Mouse (Mus musculus): ENCODE measurements around the gene March1.
"Not testable (repeated sequence)": the region's sequence is repeated elsewhere in the genome, so short reads cannot be mapped to it uniquely, and the experiment has no call there.

Gene March1

GRCm38 (mm10) chr8:66410080-66410615 lies 792.4 kb downstream of the March1 start:
- in situ Hi-C loops (cut with MseI, MboI): no loop called here

- in situ Hi-C loops (cut with MseI, MboI): no loop called here
Measured at GRCm38 (mm10) chr8:66413101-66413500, 795.4 kb downstream of the March1 start.

- in situ Hi-C loops (cut with MseI, MboI): no loop called here
Measured at GRCm38 (mm10) chr8:66415234-66415633, 797.5 kb downstream of the March1 start.

- in situ Hi-C loops (cut with MseI, MboI): not testable (repeated sequence)
Measured at GRCm38 (mm10) chr8:66417591-66417990, 799.9 kb downstream of the March1 start.

GRCm38 (mm10) chr8:66430639-66431038 lies 812.9 kb downstream of the March1 start:
- in situ Hi-C loops (cut with MseI, MboI): loop anchor here (10.0 to 25.0 kb wide), 2 partner anchors 106 to 1293 kb away; partner anchors contain the start of gene BC030870 (in 2 of the 2)

- in situ Hi-C loops (cut with MseI, MboI): loop anchor here (10.0 to 25.0 kb wide), 2 partner anchors 109 to 1296 kb away; partner anchors contain the start of gene BC030870 (in 2 of the 2)
Measured at GRCm38 (mm10) chr8:66433577-66433976, 815.9 kb downstream of the March1 start.

GRCm38 (mm10) chr8:66436804-66437203 lies 819.1 kb downstream of the March1 start:
- in situ Hi-C loops (cut with MseI, MboI): loop anchor here (10.0 to 25.0 kb wide), 2 partner anchors 112 to 1300 kb away; partner anchors contain the start of gene BC030870 (in 2 of the 2)

- in situ Hi-C loops (cut with MseI, MboI): loop anchor here (10.0 to 25.0 kb wide), 2 partner anchors 113 to 1301 kb away; partner anchors contain the start of gene BC030870 (in 2 of the 2)
Measured at GRCm38 (mm10) chr8:66437929-66438328, 820.2 kb downstream of the March1 start.

- in situ Hi-C loops (cut with MseI, MboI): loop anchor here (10.0 to 25.0 kb wide), 2 partner anchors 114 to 1301 kb away; partner anchors contain the start of gene BC030870 (in 2 of the 2)
Measured at GRCm38 (mm10) chr8:66438468-66438867, 820.8 kb downstream of the March1 start.

GRCm38 (mm10) chr8:66441123-66441522 lies 823.4 kb downstream of the March1 start:
- in situ Hi-C loops (cut with MseI, MboI): loop anchor here (25.0 kb wide), 1 partner anchor 1304 kb away; the partner anchor contains the start of gene BC030870 (in 2 of the 2)

GRCm38 (mm10) chr8:66442778-66443177 lies 825.1 kb downstream of the March1 start:
- in situ Hi-C loops (cut with MseI, MboI): loop anchor here (25.0 kb wide), 1 partner anchor 1305 kb away; the partner anchor contains the start of gene BC030870 (in 2 of the 2)

- in situ Hi-C loops (cut with MseI, MboI): loop anchor here (25.0 kb wide), 1 partner anchor 1307 kb away; the partner anchor contains the start of gene BC030870 (in 2 of the 2)
Measured at GRCm38 (mm10) chr8:66444141-66444540, 826.4 kb downstream of the March1 start.

GRCm38 (mm10) chr8:66445351-66445750 lies 827.7 kb downstream of the March1 start:
- in situ Hi-C loops (cut with MseI, MboI): loop anchor here (25.0 kb wide), 1 partner anchor 1308 kb away; the partner anchor contains the start of gene BC030870 (in 2 of the 2)

- in situ Hi-C loops (cut with MseI, MboI): loop anchor here in 1 of 2 experiments (5.0 kb wide), 1 partner anchor 47 kb away; no protein-coding TSS in a partner anchor
Measured at GRCm38 (mm10) chr8:66450691-66451090, 833.0 kb downstream of the March1 start.

- in situ Hi-C loops (cut with MseI, MboI): loop anchor here in 1 of 2 experiments (5.0 kb wide), 1 partner anchor 35 kb away; no protein-coding TSS in a partner anchor
Measured at GRCm38 (mm10) chr8:66457057-66457456, 839.4 kb downstream of the March1 start.

GRCm38 (mm10) chr8:66469821-66470220 lies 852.1 kb downstream of the March1 start:
- in situ Hi-C loops (cut with MseI, MboI): no loop called here

GRCm38 (mm10) chr8:66476880-66477279 lies 859.2 kb downstream of the March1 start:
- in situ Hi-C loops (cut with MseI, MboI): no loop called here

GRCm38 (mm10) chr8:66486084-66486763 lies 868.5 kb downstream of the March1 start, which contains the start of gene Tma16:
Gene Tma16, minus strand, starts transcription at chr8:66486530.
- in situ Hi-C loops (cut with MseI, MboI): no loop called here

- in situ Hi-C loops (cut with MseI, MboI): no loop called here
Measured at GRCm38 (mm10) chr8:66488556-66488955, 870.9 kb downstream of the March1 start.

- in situ Hi-C loops (cut with MseI, MboI): loop anchor here in 1 of 2 experiments (5.0 kb wide), 1 partner anchor 33 kb away; no protein-coding TSS in a partner anchor
Measured at GRCm38 (mm10) chr8:66490624-66491023, 872.9 kb downstream of the March1 start.

- in situ Hi-C loops (cut with MseI, MboI): loop anchor here in 1 of 2 experiments (5.0 kb wide), 1 partner anchor 37 kb away; no protein-coding TSS in a partner anchor
Measured at GRCm38 (mm10) chr8:66494496-66494895, 876.8 kb downstream of the March1 start.

GRCm38 (mm10) chr8:66495726-66496125 lies 878.0 kb downstream of the March1 start:
- in situ Hi-C loops (cut with MseI, MboI): loop anchor here in 1 of 2 experiments (5.0 kb wide), 1 partner anchor 43 kb away; no protein-coding TSS in a partner anchor
